Mouse (Mus musculus) liver, postnatal 0 days (tissue): ENCODE results near the gene Tnfsf13.

ENCODE experiments used
- CTCF ChIP-seq: sonication (generic); IDR thresholded peaks from 2 replicates; pipeline ENCODE4 v1.5.1; 2016; ENCODE audit warnings: antibody characterized with exemption, low read depth
- EP300 ChIP-seq: IDR thresholded peaks from 2 replicates; pipeline ENCODE4 v1.6.1; 2016; ENCODE audit warnings: antibody characterized with exemption, low read depth, mild to moderate bottlenecking

- no peak for TF ChIP-seq CTCF
- TF ChIP-seq EP300 = no peak
Measured at GRCm38 (mm10) chr11:69656065-69656455, 29.5 kb downstream of the Tnfsf13 start.
